Mouse (Mus musculus): ENCODE results near the gene Bcl2l12.

Bcl2l12 gene

DNA sequence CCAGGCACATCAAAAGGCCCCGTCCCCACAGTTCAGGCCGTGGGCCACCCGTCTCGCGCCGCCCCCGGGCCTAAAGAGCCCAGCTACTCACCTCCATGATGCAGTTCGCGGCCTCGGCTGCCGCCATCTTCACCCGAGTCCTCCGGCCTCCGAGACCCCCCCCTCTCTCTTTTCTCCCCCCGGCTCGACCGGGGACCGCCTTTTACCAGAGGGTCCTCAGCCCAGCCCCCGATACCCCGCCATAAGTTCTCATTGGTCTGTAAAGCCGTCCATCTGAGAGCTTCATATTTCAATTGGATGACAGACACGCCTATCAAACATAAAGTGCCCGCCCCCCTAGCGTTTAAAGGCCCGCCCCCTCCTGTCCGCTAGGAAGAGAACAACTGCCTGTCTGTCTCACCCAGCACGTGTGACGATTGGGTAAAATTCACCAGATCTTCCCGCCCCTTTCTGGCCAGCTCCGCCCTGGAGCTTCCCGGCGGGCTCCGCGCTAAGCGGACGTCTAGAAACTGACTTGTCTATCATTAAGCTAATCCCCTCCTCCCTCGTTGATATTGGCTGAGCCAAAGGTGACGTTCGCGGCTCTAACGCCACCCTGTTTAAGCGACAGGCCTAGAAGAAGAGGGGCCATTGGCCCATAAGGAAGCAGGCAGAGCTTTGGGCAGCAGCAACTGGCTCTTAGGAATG lies 12.2 kb downstream of the Bcl2l12 start, which contains the start of gene Prmt1:
Prmt1 (minus strand) TSS at position 377 of the 687 bp plus-strand sequence.
- DNase-seq = peak; percentile 94 to 97

DNA sequence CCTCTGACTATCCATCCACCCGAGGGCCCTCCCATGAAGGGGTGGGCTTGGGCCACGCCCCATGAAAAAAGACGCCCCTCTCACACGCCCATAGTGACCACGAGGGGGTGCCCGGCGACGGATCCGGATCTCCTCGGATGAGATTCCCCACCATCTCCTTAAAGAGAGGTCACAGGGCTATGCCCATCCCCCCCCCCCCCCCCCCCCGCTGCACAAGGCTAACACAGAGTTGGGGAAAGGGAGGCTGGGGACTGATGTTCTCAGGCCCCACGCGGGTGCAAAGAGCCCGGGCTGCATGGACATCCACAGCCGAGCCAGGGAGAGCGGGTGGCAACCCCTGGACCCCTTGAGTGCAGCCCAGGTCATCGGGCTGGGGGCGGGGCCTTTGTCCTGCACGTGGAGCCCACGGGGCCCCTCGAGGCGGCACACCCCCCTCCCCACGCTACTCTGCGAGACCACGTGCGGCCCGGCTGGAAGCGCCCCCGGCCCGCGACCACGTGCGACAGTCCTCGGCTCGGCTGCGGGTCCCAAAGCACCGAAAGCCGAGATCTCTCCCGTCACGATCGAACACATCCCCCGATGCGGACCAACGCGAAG lies 12.8 kb downstream of the Bcl2l12 start:
- DNase-seq = peak; percentile 54 to 59

DNA sequence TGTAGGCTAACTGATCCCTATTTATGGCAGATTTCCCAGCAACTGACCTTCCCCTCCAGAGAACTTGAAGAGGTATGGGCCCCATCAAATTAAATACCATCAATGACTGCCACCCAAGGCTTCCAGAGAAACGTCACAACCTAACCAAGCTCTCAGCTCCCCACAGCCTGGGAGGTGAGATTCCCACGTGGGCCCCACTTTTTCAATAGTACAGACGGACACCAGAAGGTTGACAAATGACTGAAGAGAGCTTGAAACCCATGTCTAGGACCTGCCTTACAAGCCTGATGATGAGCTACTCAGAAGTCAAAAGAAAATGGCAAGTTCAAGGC lies 13.7 kb downstream of the Bcl2l12 start:
- no peak for DNase-seq

DNA sequence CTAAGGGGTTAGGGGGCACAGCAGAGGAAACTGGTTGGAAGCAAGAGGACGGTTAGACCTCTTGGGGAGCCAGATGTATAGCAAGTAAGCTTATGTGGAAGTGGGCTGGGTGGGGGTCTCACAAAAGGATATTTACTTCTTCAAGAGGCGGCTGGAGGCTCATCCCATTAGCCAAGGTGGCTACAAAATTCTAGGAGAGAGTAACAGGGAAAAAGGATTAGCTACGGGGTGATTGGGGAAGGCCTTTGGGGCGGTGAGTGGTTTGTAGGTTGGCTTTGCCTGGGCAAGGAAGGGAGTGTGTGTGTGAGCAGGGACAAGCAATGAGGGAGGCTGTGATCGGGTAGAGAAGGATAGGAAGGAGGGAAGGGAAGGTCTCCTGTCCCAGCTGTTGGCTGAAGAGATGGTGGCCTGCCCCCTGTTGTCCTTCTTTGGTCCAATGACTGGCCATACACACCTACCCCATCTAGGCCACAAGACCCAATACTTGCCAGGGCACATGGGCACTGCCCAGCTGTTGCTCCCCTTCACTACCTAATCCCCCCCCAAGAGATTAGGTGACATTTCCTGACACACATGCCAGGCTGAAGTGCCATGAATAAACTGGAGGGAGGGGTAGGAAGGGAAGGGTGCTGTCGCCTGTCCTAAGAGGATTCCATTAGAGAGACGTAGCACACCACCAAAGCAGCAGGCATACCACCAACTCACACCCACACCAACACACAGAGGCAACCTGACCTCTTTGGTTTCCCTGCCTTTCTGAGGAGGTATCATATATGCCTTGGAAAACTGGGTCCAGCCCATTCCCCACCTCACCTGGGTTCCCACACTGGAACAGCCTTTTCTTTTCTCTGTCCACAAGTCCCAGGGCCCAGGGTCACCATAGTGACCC lies 14.3 kb downstream of the Bcl2l12 start:
- no peak for DNase-seq

DNA sequence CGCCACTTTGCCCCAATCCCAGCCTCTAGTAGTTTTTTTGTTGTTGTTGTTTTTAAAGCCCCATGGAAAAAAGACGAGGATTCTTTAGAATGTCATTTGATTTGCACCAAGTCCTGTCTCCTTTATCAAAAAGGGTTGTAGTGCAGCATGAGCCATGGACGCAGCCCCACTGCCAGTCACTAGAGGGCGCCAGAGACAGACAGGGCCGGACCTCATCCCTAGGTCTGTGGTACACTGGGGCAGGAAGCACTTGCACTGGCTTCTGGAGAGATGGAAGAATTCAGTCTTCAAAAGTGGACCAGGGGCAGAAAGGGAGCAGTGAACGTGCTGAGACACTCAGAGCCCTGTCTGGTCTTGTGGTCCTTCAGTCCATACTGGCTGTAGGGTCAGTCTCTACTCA lies 15.4 kb downstream of the Bcl2l12 start:
- peak; percentile 64 to 86 for DNase-seq

DNA sequence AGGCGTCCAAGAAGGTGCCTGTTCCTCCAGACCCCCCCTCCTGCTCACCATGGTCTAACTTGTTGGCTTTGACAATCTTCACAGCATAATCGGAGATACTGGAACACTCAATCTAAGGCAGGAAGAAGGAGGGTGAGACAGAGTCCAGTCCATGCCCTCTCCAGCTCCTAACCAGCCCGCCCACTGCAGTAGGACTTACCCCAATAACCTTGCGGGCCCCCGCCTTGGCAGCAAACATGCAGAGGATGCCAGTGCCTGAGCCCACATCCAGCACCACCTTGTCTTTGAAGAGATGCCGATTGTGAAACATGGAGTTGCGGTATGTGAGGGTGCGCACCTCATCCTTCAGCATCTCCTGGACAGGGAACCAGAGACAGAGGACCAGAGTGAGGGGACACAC lies 17.0 kb downstream of the Bcl2l12 start:
- DNase-seq = no peak

DNA sequence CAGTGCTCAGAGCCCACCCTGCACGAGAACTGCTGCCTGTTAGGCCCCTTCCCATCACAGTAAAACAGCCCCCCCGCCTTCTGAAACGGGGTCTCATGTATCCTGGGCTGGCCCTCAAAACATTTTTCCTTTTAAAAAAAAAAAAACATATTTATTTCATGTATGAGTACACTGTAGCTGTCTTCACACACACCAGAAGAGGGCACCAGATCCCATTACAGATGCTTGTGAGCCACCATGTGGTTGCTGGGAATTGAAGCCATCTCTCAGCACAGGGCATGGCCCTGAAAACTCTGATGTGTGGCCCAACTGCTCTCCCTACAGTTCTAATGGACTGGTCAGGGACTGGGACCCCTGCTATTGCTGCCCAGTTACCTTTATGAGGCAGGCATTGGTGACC lies 20.2 kb downstream of the Bcl2l12 start:
- no peak for DNase-seq

DNA sequence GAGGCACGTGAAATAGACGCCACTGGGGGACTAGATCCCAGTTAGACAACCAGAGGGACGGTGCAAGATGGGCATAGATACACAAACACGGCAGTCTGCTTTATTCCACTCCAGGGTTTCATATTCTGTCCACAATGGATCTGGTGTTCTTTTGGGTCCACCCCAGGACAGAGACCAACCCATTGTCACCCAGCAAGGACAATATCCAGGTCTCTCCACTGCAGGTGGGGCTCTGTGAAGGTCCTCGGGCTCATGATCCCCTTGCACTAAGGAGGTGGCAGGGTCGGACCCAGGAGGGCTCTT lies 23.4 kb downstream of the Bcl2l12 start:
- no peak for DNase-seq

DNA sequence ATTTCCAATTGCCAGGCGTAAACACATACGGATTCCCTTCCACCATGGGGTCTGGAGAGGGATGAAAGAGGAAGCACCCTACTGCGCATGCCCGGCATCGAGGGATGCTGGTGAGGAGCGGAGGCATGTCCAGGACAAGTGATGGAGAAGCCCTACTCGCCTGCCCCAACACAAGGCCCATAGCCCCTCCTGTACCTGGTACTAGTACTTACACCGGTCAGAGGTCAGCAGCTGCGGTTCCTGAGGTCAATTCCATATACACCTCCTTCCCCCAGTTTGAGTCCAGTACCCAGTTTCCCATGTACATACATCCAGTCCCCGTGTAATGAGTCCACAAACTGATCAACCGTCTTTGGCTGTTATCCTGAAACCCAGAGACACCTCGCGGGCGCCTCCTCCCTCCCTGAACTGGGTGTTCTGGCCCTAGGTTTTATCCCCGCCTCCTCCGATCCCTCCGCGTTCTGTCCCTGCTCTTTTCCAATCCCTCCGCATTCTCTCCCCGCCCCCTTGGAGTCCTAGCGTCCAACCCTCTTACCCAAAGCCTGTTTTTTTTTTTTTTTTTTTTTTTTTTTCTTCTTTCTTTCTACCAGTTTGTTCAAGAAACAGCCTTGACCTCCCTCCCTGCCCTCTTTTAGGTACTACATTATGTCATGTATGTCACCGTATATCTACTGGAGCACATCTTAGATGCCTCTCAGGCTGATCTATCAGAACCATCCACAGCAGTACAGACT lies 24.0 kb downstream of the Bcl2l12 start, which contains the start of gene Cpt1c:
Cpt1c (minus strand) TSS at position 469 of the 734 bp plus-strand sequence.
- peak in 1 of 2 experiments; percentile 43 for DNase-seq

DNA sequence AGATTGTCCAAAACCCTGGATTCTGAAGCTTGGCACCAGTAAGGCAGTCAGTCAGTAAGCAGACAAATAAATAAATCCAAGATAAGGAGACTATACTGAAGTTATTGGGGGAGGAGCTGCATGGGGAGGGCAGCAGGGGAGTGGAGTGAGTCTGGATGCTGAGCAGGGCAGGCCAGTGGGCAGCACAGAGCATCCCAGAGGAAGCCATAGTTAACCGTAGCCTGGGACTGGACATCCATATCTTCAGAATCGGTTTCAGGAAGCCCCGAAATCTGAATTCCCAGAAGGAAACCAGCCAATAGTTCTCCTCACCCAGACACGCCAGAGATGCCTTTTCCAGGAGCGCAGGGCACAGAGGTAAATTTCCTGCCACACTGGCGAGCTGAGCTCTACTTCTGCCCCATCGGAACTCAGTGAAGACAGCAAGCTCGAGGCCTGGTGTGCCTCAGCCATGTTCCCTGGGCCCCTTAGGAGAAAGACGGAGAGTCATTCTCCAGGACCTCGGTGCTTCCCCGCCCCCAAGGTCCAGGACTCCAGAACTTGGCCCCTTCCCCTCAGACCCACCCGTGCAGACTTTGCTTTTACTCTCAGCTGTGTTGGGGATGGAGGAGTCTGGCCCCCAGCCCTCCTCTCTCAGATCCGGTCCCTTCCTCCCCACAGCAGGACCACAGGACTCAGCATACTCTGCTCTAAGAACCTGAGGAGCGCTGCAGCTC lies 24.9 kb downstream of the Bcl2l12 start:
- DNase-seq = no peak

DNA sequence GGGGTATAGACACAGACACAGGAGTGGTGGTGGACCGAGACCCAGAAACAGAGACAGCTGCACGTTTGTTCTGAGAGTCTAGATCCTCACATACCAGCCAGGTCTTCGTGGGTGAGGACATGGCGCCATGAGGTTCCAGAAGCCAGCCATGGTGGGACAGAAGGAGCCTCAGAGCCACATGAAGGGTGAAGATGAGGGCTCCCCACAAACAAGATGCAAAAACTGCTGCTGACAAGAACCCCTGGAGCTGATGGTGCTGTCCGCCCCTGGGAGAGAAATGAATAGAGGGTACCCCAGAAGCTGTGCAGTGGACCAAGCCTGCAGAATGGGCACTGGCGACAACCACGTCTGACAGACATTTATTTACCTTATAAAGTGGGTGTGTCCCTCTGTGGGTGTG lies 27.4 kb downstream of the Bcl2l12 start:
- DNase-seq = no peak

DNA sequence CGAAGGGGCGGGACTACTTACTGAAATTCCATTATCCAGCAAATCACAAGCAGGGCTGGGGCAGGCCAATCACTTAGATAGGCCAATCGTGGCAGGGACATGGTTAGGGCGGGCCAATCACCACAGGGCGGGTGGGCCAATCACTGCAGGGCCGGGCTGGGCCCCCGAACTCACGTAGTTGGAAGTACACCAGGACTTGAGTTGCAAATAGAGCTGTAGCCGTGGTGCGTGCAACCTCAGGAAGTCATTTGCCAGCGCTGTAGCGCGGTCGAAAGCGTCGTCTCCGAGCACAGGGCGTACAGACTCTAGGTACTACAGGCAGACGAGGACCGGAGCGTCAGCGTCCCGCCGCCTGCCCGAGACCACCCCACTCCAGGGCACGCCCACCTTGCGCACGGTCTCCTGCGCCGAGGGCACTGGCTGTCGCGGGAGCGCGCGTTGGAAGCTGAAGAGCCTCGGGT lies 28.3 kb downstream of the Bcl2l12 start:
- DNase-seq = peak; percentile 57 to 66

DNA sequence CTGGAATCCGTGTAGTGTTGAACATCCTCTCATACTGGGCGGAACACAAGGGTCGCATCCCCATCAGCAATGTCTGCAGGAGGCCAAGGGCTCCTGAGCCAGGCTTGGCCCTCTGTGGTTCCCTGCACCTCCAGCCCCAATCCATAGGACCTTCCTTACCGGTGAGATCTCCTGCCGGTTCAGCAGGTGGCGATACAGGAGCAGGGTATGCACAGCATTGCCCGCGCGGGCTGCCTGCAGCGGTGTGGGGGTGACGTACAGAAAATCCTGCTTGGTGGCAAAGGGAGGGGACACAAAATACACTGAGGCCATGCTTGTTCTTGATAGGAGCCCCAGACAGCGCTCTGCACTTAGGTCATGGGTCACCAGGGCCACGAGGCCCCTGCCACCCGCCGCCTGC lies 31.9 kb downstream of the Bcl2l12 start:
- DNase-seq = no peak

DNA sequence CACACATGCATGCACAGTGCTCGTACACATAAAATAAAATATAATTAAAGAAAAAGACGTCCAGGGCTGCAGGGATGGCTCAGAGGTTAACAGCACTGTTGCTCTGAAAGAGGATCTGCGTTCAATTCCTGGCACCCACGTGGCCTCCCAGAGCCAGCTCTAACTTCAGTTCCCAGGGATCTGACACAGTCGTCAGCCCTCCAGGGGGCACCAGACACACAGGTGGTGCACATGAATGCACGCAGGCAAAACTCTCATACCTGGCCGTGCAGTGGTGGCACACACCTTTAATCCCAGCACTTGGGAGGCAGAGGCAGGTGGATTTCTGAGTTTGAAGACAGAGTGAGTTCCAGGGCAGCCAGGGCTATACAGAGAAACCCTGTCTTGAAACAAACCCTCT lies 32.5 kb downstream of the Bcl2l12 start:
- DNase-seq = peak in 1 of 2 experiments; percentile 37

DNA sequence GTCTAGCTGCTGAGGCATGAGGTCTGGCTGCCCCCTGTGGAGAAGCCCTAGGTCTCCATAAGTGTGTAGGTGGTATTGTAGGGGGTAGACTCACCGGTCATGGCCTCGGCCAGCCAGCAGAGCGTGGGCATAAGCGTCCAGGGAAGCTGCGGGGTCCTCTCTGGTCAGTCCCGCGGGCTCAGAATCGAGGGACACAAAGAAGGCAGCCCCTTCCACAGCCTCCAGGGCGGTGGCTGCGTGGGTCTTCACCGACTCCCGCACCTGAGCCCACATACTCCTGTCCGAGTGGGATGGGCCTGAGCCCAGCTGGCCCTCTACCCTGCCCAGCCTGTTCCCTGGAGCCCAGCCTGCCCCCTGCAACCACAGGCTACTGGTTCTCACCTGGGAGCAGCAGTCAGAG lies 33.5 kb downstream of the Bcl2l12 start:
- no peak for DNase-seq

DNA sequence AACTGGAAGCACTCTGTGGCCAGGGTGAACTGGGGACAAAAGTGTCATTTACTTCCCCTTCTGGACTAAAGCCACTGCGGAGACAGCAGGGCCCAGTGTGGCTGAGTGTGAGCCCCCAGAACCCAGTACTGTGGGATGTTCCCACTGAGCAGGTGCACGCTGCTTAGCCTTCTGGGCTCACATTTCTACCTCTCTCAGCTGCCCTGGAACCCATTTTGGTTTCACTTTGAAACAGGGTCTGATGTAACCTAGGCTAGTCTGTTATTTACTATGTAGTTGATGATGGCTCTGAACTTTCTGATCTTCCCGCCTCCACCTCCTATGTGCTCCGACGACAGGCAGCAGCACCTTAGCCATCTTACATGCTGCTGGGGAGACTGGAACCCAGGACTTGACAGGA lies 35.7 kb downstream of the Bcl2l12 start:
- no peak for DNase-seq

DNA sequence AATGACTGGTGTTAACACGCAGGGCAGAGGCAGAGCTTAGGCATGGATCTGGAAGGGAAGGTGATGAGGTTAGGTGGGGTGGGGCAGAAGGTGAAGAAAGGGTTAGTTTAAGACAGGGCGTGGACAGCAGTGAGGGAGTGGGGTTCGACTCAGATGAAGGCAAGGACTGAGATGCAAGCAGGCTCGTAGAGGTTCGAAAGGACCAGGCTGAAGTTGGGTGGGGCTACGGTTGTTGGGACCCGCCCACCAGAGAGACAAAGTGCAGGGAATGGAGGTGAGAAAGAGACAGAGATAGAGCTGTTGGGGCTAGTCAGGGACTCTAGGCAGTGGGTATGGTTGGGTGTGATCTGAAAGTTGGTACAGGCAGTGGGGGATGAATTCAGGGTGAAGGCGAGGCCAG lies 36.2 kb downstream of the Bcl2l12 start:
- DNase-seq = no peak

DNA sequence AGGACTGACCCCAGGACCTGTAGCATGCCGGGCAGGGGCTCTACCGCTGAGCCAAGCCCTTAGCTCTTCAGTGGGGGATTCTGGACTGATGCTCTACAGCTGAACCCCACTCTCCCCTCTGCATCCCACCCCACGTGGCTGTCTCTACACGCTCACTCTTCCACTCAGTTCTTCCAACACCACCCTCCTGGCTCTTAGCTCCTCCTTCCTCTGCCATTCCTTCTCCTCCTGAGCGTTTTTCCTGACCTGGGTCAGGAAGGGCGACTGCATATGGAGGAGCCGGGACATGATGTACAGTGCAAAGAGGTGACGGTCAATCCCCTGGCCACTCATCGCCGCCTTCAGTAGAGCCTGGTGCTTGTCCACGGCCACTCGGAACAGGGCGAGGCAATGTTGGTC lies 38.0 kb downstream of the Bcl2l12 start:
- DNase-seq = no peak

DNA sequence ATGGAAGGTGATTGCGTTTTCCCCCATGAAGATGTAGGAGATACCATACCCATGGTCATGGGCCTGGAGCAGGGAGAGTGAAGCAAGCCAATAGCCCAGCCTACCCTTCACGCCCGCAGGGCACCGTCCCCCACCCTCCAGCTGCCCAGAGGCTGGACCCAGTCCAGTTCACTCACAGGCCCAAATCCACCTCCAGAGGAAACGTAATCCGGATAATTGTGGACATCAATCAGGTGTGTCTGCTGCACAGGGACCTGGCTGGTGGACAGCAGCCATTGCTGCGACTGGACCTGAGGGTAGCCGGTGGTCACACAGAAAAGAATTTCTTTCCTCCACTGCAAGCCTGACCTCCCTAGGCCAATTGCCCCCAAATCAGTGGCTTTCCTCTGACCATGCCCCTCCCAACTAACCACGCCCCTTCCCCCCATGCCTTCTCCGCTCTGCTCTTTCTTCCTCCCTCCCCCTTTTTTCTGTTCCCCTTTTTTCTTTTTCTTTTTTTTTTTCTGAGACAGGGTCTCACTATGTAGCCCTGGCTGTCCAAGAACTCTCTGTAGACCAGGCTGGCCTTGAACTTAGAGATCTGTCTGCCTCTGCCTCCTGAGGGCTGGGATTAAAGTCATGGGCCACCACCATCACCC lies 38.5 kb downstream of the Bcl2l12 start:
- peak; percentile 63 to 73 for DNase-seq

DNA sequence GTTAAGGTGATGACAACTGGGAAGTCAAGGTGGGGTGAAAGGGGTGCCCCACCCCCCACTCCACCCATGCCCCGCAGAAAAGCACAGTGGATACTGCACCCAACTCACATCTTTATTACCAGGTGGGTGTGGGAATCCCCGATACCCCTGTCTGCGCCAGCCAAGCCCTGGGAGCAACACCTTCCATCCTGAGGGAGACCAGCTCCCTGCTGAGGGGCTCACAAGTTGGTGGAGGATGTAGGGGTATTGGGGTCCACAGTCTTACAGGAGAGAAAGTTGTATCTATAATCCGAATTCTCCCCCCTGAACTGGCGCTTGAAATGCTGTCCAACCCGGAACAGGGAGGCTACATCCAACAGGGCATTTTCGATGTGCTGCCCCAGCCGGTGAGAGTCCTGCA lies 39.2 kb downstream of the Bcl2l12 start:
- DNase-seq = no peak

DNA sequence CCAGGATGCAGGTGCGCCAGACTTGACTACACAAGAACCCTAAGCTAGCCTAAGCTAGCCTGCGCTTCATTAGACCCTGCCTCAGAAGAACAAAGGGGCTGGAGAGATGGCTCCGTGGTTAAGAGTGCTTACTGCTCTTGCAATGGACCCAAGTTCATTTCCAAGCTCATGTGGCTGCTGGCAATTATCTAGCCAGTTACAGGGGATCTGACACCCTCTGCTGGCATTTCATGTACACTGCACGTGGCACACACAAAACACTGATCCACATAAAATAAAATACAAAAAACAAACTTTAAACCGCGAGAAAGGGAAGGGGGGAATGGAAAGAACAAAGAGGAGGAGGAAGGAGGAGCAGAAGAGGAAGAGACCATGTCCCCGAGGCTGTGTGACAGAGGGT lies 40.3 kb downstream of the Bcl2l12 start:
- DNase-seq = peak in 1 of 2 experiments; percentile 31

Measured in spleen, adult 18-20 months (tissue).